Mouse (Mus musculus): Measurements from ENCODE around the gene Spata5.

DNA sequence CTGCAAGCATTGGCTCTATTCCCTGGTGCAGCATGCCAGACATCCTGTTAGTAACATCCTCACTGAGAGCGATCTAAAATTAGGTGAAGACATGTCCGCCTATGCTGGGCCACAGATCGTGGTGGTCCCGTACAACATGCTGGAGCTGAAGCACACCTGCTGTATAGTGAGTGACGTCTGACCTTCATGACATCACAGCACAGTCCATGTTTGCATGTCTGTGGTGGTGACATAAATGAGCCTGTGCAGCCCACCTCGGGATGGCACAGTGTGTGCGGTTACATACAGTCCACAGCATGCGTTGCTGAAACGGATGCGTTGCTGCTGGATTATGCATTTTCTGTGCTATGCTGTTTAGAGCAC is 186.2 kb downstream of the Spata5 start:
- no peak for TF ChIP-seq KAT2A (conservative IDR thresholded peaks at IDR 0.05; ENCODE audit: low read depth, low read length)
- no peak for TF ChIP-seq POLR2A (IDR thresholded peaks at IDR 0.05; ENCODE audit: control insufficient read depth in 1 of 2, insufficient read depth in 1 of 2, low read depth in 1 of 2, low read length in 2 of 2, poor library complexity in 1 of 2)
- TF ChIP-seq CTCF (IDR thresholded peaks at IDR 0.05 in 2 of 3, conservative IDR thresholded peaks at IDR 0.05 in 1 of 3; ENCODE audit: control insufficient read depth in 1 of 3, insufficient read depth in 1 of 3, low read depth in 2 of 3, low read length in 3 of 3, poor library complexity in 1 of 3, severe bottlenecking in 1 of 3): no peak
- TF ChIP-seq ZKSCAN1 (IDR thresholded peaks at IDR 0.05; ENCODE audit: low read depth, low read length): no peak
- no peak for TF ChIP-seq TAL1 (IDR thresholded peaks at IDR 0.05; ENCODE audit: low read length)
- no peak for TF ChIP-seq CHD2 (IDR thresholded peaks at IDR 0.05; ENCODE audit: low read length)
- TF ChIP-seq ZNF384 (IDR thresholded peaks at IDR 0.05; ENCODE audit: low read depth, low read length): no peak
- TF ChIP-seq MAFK (IDR thresholded peaks at IDR 0.05; ENCODE audit: borderline replicate concordance, low read depth, low read length): no peak
- no peak for TF ChIP-seq BHLHE40 (IDR thresholded peaks at IDR 0.05; ENCODE audit: borderline replicate concordance, low read depth, low read length)
- no peak for TF ChIP-seq USF2 (IDR thresholded peaks at IDR 0.05; ENCODE audit: borderline replicate concordance in 1 of 2, insufficient read depth in 1 of 2, low read depth in 1 of 2, low read length in 2 of 2)
- no peak for TF ChIP-seq ELF1 (IDR thresholded peaks at IDR 0.05; ENCODE audit: low read depth, low read length)
- TF ChIP-seq TCF12 (IDR thresholded peaks at IDR 0.05; ENCODE audit: low read depth, low read length): no peak
- TF ChIP-seq E2F4 (IDR thresholded peaks at IDR 0.05; ENCODE audit: borderline replicate concordance, low read depth, low read length): no peak
- TF ChIP-seq USF1 (IDR thresholded peaks at IDR 0.05; ENCODE audit: low read depth, low read length): no peak

All from MEL (cell line).